Mouse (Mus musculus): ENCODE results near the gene Cul3. TPM values are rescaled to one million over a fixed set of nuclear protein-coding genes. Genes with fewer than 3 reads are reported as not detected.
A peak's percentile ranks its signal among the peaks of the same experiment; 100 is the strongest.
"Not testable (repeated sequence)": the region's sequence is repeated elsewhere in the genome, so short reads cannot be mapped to it uniquely, and the experiment has no call there.

Gene Cul3
- polyA plus RNA-seq (2015; fragmentation: Nextera tagmentation; extraction: Ambion mirVana) = 35.1 and 39.6 TPM in 2 replicates

DNA sequence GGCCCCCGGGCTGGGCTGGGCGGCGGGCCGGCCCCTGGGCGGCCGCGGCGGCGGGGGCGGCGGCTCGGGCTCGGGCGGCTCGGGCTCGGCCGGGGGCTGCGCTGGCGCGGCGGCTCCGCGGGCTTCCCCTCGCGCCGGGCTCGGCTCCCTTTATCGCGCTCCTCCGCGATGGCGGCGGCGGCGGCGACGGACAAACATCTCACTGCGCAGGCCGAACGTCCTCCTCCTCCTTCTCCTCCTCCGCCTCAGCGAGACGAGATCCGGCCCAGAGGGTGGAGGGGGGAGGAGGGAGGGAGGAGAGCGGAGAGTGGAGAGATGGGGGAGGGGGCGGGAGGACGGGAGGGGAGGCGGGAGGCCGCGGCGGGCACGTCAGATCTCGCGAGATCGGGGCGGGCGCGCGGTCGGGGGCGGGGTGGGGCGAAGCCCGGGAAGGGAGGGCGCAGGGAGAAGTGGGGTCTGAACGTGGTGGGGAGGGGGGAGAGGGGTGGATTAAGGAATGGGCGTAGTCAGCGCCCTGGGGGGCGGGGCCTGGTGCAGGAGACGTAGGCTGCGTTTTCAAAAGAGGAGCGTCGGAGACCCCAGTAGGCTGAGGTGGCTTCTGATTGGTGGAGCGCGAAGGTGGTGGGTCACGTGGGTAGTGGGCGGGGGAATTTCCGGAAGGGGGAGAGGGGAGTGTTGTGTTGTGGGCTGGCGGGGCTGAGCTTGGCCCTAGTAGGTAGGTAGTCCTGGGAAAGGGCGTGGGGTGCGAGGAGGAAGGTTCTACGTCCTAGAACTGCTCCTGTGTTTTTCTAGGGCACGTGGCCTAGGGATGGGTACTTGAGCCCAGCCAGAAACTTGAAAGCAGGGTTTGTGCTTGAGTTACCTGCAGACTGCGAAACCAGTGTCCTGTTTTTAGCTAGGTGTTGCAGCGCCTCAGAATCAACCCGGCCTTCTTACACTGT lies at the start of gene Cul3:
Cul3 (minus strand) TSS at position 45 of the 941 bp plus-strand sequence.
- Histone ChIP-seq H3K36me3 (ENCODE audit: poor library complexity, severe bottlenecking) (no peaks in the 10 kb centered on the region), H3K4me1 (peaks cover 33% of the 10 kb centered on the region), H3K4me2 (peak within 1 kb of the TSS; percentile 91), H3K9ac (peak within 1 kb of the TSS; percentile 98), H3K27me3 (no peaks in the 10 kb centered on the region), H3K27ac (peak within 1 kb of the TSS; percentile 98), H3K4me3 (peak within 1 kb of the TSS; percentile 95), H3K9me3 (replicated peaks) (no peaks in the 10 kb centered on the region)
- ATAC-seq = peak; percentile 98
- WGBS = 1% methylated on average over 55 of the region's 85 CpGs

DNA sequence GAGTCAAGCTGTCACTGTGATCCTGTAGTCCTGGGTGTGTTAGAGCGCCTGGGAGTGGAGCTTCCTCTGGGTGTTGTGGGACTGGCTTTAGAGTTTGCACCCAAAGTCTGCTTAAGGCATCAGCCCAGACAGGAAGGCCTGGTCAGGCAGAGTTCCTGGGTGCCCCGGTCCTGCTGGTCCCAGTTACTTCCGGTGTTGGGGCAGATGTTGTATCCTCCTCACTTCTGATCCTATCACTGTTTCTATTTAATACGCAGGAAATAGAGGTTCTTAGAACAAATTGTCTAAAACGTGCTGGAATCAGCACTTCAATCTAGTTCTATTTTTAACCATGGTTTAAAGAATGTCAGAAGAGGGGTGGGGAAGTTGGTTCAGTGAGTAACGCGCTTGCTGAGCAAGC lies 49.2 kb upstream of the Cul3 start:
- WGBS = 91% methylated on average over 7 of the region's 7 CpGs
- no peaks in the 10 kb centered on the region for H3K9me3 ChIP-seq (replicated peaks)
- no peak overlapping the region for H3K4me2 ChIP-seq
- no peaks in the 10 kb centered on the region for H3K4me1 ChIP-seq
- no peak overlapping the region for H3K4me3 ChIP-seq
- no peak overlapping the region for H3K9ac ChIP-seq
- no peak overlapping the region for H3K27ac ChIP-seq
- no peaks in the 10 kb centered on the region for H3K27me3 ChIP-seq
- H3K36me3 ChIP-seq (ENCODE audit: poor library complexity, severe bottlenecking) = no peaks in the 10 kb centered on the region
- ATAC-seq = no peak

DNA sequence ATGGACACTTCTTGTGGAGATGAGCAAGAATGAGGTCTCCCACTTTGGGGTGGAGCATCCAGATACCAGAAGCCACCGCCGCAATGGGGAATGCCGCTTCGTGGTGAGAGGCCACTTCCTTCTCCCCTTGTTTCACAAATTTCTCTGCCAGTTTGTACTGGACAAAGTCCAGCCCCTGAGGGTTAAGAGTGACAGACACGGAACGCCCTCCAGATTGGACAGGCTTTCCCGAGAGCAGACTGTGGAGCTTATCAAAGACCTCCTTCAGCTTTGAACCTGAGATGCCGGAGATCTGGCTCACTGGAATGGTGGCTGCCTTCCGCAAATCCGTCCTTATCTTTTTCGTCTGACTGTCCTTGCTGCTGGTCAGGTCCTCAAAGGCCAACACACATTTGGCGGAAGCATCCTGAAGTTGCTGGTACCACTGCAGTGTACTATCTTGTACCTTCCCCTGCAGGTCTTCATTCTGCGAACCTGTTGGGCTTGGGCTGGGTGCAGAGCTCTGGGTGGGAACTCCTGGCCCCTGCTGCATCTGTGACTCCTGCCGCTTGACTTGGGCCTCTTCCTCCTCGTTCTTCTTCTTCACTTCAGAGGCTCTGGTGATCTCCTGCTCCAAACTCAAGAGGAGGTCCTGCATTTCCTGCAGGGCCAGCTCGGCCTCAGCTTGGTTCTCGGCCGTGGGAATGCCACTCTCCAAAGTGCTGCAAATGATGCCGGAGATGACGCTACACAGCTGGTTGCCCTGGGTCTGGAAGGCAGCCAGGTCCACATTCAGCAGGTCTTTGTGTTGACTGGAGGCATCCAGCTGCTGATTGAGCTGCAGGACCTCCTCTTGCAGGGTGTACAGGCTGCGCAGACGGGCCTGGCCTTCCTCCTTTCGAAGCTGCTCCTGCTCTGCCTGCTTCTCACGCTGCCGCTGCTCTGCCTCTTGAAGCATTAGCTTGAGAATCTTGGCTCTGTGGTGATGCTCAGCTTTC lies 43.6 kb upstream of the Cul3 start:
- no peaks in the 10 kb centered on the region for H3K4me1 ChIP-seq
- no peaks in the 10 kb centered on the region for H3K27me3 ChIP-seq
- no peak overlapping the region for H3K9ac ChIP-seq
- H3K4me3 ChIP-seq = no peak overlapping the region
- WGBS = 92% methylated on average over 25 of the region's 25 CpGs
- no peak overlapping the region for H3K27ac ChIP-seq
- no peaks in the 10 kb centered on the region for H3K9me3 ChIP-seq (replicated peaks)
- no peak overlapping the region for H3K4me2 ChIP-seq
- no peaks in the 10 kb centered on the region for H3K36me3 ChIP-seq (ENCODE audit: poor library complexity, severe bottlenecking)
- no peak for ATAC-seq

DNA sequence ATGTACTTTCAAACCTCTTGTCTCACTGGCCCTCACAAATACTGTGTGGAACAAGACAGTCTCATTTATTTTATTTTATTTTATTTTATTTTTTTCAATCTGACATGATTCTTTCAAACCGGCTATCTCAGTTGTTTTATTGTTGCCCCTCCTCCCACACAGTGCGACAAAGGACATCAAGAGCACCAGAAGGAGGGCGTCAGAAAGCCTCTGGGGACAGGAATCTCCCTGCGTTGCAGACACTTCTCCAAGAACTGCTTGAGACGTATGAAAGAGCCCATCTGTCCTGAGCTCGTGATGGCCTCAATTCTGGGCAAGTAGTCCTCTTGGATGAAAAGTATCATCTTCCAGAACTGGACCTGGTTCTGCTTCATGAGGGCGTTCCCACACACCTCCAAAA lies 42.6 kb upstream of the Cul3 start:
- Histone ChIP-seq H3K4me3 (no peak overlapping the region), H3K4me2 (no peak overlapping the region), H3K9me3 (replicated peaks) (no peaks in the 10 kb centered on the region), H3K4me1 (no peaks in the 10 kb centered on the region), H3K27ac (no peak overlapping the region), H3K9ac (no peak overlapping the region), H3K36me3 (ENCODE audit: poor library complexity, severe bottlenecking) (no peaks in the 10 kb centered on the region), H3K27me3 (no peaks in the 10 kb centered on the region)
- 85% methylated on average over 7 of the region's 7 CpGs for WGBS
- ATAC-seq = no peak

DNA sequence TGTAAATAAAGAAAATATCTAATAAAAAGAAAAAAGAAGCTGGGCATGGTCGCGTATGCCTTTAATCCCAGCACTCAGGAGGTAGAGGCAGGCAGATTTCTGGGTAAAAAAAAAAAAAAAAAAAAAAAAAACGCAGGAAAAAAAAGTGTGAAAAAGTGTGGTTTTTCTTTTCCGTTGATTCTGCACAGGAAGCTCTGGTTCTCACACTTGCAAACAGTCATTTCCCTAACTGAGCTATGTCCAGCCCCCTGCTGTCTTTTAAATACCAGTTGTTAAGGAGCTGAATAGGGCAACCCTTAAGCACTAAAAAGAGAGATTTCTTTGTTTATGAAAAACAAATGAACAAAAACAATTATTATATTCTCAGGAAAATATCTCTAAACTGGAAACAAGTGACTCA lies 41.0 kb upstream of the Cul3 start:
- Histone ChIP-seq H3K9me3 (replicated peaks) (0 out of 2 replicates have a peak, but pooled peaks cover 2% of the 10 kb centered on the region), H3K27me3 (no peaks in the 10 kb centered on the region), H3K9ac (no peak overlapping the region), H3K4me2 (no peak overlapping the region), H3K4me1 (no peaks in the 10 kb centered on the region), H3K4me3 (no peak overlapping the region), H3K36me3 (ENCODE audit: poor library complexity, severe bottlenecking) (no peaks in the 10 kb centered on the region), H3K27ac (no peak overlapping the region)
- 23% methylated on average over 4 of the region's 4 CpGs for WGBS
- no peak for ATAC-seq

DNA sequence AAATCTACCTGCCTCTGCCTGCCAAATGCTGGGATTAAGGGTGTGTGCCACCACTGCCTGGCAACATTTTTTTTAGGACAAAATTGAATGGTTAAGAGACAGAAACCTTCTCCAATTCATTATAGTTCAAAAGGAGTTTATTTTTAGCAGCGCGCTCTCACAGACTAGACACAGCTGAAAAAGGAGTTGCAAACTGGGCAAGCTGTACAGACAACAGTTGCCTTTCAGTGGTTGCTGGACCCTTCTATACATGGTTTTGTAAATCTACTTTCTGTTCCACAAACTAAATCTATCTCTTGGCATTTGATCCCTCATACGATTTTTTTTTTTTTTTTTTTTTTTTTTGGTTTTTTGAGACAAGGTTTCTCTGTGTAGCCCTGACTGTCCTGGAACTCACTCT lies 31.7 kb upstream of the Cul3 start:
- H3K4me2 ChIP-seq = no peak overlapping the region
- WGBS = 80% methylated on average over 3 of the region's 3 CpGs
- ATAC-seq = no peak
- no peak overlapping the region for H3K4me3 ChIP-seq
- H3K9ac ChIP-seq = no peak overlapping the region
- H3K27me3 ChIP-seq = no peaks in the 10 kb centered on the region
- H3K9me3 ChIP-seq (replicated peaks) = 0 out of 2 replicates have a peak, but pooled peaks cover 4% of the 10 kb centered on the region
- no peaks in the 10 kb centered on the region for H3K4me1 ChIP-seq
- no peaks in the 10 kb centered on the region for H3K36me3 ChIP-seq (ENCODE audit: poor library complexity, severe bottlenecking)
- no peak overlapping the region for H3K27ac ChIP-seq

DNA sequence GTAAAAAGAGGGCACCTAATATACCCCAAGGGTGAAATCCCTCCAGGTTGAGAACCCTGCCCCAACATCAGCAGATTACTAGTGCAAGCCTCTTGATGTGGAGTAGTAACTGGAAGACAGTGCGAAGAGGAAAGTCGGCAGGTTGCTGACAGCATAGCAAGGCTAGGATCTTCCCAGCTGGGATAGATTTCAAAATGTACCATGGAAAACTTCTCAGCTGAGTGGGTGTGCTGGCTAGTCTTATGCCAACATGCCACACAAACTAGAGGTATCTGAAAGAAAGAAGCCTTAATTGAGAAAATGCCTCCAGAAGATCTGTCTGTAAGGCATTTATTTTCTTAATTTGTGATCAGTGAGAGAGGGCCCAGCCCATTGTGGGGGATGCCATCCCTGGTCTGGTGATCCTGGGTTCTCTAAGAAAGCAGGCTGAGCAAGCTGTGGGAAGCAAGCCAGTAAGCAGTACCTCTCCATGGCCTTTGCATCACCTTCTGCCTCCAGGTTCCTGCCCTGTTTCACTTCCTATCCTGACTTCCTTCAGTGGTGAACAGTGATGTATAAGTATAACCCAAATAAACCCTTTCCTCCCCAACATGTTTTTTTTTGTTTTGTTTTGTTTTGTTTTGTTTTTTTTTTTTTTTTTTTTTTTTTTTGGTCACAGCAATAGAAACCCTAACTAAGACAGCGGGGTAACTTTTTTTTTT lies 31.1 kb upstream of the Cul3 start:
- H3K4me1 ChIP-seq = no peaks in the 10 kb centered on the region
- no peak for ATAC-seq
- H3K4me2 ChIP-seq = no peak overlapping the region
- H3K27me3 ChIP-seq = no peaks in the 10 kb centered on the region
- no peak overlapping the region for H3K27ac ChIP-seq
- 0 out of 2 replicates have a peak, but pooled peaks cover 2% of the 10 kb centered on the region for H3K9me3 ChIP-seq (replicated peaks)
- H3K9ac ChIP-seq = no peak overlapping the region
- H3K36me3 ChIP-seq (ENCODE audit: poor library complexity, severe bottlenecking) = no peaks in the 10 kb centered on the region
- no peak overlapping the region for H3K4me3 ChIP-seq
- WGBS = 95% methylated on average over 3 of the region's 3 CpGs

DNA sequence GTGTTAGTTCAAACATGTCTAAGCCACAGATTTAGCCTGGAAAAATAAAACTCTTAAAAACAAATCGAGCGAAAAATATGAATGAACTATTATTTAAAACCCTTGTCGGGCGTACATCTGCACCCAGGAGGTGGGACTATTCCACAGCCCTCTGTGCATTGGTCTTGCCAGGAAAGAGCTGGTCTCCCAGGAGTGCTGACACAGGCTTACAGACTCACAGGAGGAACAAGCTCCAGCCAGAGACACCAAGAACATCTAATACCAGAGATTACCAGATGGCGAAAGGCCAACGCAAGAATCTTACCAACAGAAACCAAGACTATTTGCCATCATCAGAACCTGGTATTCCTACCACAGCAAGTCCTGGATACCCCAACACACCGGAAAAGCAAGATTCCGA lies 23.2 kb upstream of the Cul3 start:
- Histone ChIP-seq H3K9ac (no peak overlapping the region), H3K4me1 (no peaks in the 10 kb centered on the region), H3K4me3 (no peak overlapping the region), H3K27ac (no peak overlapping the region), H3K36me3 (ENCODE audit: poor library complexity, severe bottlenecking) (no peaks in the 10 kb centered on the region), H3K4me2 (no peak overlapping the region), H3K27me3 (no peaks in the 10 kb centered on the region), H3K9me3 (replicated peaks) (no peaks in the 10 kb centered on the region)
- no peak for ATAC-seq
- WGBS = 95% methylated on average over 8 of the region's 8 CpGs

DNA sequence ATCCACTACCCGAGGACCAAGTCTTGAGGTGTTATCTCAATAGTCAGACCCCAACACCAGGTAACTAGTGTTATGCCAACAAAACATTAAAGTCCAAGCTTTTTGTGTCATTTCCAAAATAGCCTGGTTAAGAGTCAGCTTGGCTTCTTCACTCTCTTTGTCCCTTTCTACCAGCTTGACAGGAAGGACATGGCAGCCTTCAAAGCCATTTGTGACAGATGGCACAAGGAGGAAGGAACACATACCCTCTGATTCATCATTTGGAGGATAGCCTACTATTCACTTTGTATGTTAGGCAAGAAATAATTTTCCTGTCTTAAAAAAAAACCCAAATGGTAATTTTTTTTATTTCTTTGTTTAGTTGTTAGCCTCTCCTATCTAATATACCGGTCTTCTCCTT lies 22.7 kb upstream of the Cul3 start:
- Histone ChIP-seq H3K4me3 (no peak overlapping the region), H3K4me2 (no peak overlapping the region), H3K9me3 (replicated peaks) (no peaks in the 10 kb centered on the region), H3K36me3 (ENCODE audit: poor library complexity, severe bottlenecking) (no peaks in the 10 kb centered on the region), H3K4me1 (no peaks in the 10 kb centered on the region), H3K9ac (no peak overlapping the region), H3K27ac (no peak overlapping the region), H3K27me3 (no peaks in the 10 kb centered on the region)
- ATAC-seq = no peak
- 91% methylated on average over 2 of the region's 2 CpGs for WGBS

DNA sequence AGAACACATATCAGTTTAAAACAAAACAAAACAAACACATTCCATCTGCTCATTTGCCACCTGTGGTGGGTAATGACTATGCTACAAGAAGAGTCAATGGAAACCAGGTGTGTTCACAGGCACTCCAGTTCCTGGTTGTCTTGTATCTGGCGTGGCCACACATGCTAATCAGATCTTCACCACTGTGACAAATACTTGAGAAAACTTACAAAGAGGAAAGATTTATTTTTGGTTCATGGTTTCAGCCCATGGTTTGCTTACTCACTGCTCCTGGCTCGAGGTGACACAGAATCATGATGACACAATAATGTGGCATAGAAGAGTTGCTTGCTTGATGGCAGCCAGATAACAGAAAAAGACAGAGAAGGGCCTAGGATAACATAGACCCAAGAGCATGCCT lies 22.1 kb upstream of the Cul3 start:
- Histone ChIP-seq H3K4me3 (no peak overlapping the region), H3K9ac (no peak overlapping the region), H3K27me3 (no peaks in the 10 kb centered on the region), H3K36me3 (ENCODE audit: poor library complexity, severe bottlenecking) (no peaks in the 10 kb centered on the region), H3K4me1 (no peaks in the 10 kb centered on the region), H3K9me3 (replicated peaks) (no peaks in the 10 kb centered on the region), H3K4me2 (no peak overlapping the region), H3K27ac (no peak overlapping the region)
- ATAC-seq = no peak
- 69% methylated on average over 2 of the region's 2 CpGs for WGBS

DNA sequence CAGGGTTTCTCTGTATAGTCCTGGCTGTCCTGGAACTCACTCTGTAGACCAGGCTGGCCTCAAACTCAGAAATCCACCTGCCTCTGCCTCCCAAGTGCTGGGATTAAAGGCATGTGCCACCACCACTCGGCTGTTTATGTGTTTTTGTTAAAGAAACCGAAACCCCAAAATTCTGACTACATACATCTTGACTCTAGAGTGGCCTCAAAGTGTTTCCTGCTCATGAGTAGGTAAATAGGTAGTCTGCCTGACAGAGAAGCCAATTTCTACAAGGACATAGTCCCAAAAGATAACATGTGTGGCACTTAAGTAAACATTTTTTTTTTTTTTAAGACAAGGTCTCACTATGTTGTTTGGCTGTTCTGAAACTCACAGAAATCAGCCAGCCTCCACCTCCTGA lies 21.5 kb upstream of the Cul3 start:
- not testable (repeated sequence) for H3K36me3 ChIP-seq (ENCODE audit: poor library complexity, severe bottlenecking); H3K27me3 ChIP-seq; H3K4me3 ChIP-seq; ATAC-seq; H3K9ac ChIP-seq; H3K9me3 ChIP-seq (replicated peaks); H3K4me1 ChIP-seq; H3K27ac ChIP-seq; H3K4me2 ChIP-seq
- WGBS = 85% methylated on average over 2 of the region's 2 CpGs
